Mouse (Mus musculus): ENCODE measurements around the gene Kdm5a. TPM values are rescaled to one million over a fixed set of nuclear protein-coding genes. Genes with fewer than 3 reads are reported as not detected.

Kdm5a gene
- total RNA-seq, 4 experiments from 2014 or later = 43.0 to 52.3 (median 44.3) TPM

DNA sequence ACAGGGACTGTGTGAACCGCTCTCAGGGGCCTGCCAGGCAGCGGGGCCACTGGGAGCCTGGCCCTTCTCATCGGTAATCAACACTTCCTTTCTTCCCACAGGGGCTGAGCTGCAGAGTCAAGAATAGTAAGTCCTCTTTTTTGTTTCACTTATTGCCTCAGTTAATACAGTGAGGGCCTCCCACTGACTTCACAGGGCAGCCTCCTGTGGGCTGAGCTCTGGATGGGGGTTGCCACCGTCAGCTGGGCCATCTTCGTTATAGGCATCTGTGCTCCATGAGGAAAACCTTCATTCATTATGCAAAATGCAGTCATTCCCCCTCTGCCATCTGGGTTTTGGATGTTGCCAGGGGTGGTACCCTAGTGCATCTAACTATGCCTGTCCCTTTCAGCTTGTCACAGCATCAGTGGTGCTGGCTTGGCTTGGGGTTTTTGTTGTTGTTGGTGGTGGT, 108.1 kb downstream of the Kdm5a start:
- DNase-seq (ENCODE audit: low spot score in 2 of 2) = no peak

DNA sequence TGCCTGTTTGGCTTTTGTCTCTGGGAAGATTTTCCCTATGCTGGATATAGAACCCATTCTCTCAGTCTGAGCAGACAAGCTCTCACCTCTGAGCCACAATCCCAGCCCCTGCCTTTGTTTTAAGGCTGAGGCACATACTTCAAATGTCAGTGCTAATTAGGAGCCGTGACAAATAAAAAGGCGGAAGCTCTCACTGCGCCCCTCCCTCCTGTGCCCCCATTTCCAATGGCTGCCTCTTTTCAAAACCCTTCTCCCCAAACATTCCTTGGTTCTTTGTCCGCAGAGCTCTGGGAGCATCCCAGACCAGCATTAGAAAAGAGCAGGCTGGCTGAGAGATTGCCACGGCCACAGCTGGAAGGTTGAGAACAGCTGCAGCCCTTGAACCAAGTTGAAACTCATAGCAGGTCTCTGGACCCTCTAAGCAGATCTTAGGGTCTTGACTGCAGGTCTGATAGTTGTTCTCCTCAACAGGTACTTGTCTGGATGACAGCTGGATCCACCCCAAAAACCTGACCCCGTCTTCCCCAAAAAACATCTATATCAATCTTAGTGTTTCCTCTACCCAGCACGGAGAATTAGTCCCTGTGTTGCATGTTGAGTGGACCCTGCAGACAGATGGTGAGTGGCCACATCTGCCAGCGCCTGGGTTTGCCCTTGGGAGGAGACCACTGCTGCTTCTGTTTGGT, 108.7 kb downstream of the Kdm5a start:
- no peak for DNase-seq (ENCODE audit: low spot score in 2 of 2)

DNA sequence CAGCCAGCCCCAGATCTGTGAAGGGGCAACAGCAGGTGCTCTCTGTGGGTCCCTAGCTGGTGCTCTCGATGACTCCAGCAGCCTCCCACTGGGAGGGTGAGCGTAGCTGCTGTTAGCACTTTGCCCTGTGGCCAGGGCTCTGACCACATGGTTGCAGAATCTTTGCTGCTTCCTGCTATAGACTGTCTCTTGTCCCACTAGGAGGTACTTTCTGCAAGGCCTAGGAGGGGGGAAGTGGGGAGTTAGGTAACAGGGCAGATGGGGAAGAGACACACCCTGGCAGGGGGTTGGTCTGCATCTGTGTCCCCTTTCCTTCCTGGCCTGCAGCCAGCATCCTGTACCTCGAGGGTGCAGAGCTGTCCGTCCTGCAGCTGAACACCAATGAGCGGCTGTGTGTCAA, 109.5 kb downstream of the Kdm5a start:
- no peak for DNase-seq (ENCODE audit: low spot score in 2 of 2)

DNA sequence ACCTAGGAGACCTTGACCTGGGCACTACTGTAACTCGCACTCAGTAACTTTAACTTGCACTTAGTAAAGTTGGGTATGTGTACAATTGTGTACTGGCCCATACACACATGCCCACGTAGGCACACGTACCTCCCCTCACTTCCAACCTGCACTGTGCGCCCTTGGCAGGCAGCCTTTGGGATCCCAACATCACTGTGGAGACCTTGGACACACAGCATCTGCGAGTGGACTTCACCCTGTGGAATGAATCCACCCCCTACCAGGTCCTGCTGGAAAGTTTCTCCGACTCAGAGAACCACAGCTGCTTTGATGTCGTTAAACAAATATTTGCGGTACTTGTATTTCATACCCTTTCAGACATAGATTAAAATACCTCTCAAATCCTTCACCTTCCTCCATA, 111.4 kb downstream of the Kdm5a start:
- no peak for DNase-seq (ENCODE audit: low spot score in 2 of 2)

DNA sequence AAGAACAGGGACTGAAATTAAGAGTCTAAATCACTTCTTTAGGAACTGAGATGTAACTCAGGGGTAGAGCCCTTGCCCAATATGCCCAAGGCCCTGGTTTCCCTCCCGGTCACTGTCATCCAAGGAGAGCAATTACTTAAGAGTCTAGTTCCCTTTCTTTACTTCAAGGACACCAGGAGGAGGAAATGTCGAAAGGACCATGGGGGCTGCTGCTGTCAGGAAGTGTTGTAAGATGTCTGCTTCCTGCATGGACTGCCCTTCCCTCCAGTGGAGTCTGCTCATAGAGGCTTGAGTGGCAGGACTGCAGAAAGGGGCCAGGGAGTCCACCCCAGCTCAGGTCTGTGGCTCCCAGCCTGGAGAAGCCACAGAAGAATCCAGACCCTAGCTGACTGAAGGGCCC, 115.4 kb downstream of the Kdm5a start:
- no peak for DNase-seq (ENCODE audit: low spot score in 2 of 2)

DNA sequence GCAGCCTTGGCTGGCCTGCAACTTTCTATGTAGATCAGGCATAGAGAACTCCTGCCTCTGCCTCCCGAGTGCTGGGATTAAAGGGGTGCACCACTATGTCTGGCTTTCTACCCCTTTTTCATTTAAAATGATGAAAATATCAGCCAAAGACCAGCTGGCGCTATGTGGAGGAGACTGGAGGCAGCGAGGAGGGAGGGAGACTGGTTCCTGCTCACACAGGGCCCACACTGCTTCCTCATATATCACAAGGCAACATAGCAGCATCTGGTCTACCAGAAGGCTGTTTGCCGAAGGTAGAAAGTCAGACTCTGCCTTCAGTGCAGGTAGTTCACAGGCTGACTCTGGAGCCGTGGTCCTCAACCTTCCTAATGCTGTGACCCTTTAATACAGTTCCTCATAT, 116.4 kb downstream of the Kdm5a start:
- DNase-seq (ENCODE audit: low spot score in 2 of 2) = peak in 1 of 2 experiments; percentile 62

DNA sequence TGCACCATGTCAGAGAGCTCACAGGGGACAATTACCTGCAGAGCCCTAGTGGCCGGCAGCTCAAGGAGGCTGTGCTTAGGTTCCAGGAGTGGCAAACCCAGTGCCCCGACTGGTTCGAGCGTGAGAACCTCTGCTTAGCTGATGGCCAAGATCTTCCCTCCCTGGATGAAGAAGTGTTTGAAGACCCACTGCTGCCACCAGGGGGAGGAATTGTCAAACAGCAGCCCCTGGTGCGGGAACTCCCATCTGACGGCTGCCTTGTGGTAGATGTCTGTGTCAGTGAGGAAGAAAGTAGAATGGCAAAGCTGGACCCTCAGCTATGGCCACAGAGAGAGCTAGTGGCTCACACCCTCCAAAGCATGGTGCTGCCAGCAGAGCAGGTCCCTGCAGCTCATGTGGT, 117.6 kb downstream of the Kdm5a start:
- DNase-seq (ENCODE audit: low spot score in 2 of 2) = no peak

DNA sequence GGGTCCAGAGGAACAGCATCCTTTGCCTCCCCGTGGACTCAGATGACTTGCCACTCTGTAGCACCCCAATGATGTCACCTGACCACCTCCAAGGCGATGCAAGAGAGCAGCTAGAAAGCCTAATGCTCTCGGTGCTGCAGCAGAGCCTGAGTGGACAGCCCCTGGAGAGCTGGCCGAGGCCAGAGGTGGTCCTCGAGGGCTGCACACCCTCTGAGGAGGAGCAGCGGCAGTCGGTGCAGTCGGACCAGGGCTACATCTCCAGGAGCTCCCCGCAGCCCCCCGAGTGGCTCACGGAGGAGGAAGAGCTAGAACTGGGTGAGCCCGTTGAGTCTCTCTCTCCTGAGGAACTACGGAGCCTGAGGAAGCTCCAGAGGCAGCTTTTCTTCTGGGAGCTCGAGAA, 118.1 kb downstream of the Kdm5a start:
- no peak for DNase-seq (ENCODE audit: low spot score in 2 of 2)

DNA sequence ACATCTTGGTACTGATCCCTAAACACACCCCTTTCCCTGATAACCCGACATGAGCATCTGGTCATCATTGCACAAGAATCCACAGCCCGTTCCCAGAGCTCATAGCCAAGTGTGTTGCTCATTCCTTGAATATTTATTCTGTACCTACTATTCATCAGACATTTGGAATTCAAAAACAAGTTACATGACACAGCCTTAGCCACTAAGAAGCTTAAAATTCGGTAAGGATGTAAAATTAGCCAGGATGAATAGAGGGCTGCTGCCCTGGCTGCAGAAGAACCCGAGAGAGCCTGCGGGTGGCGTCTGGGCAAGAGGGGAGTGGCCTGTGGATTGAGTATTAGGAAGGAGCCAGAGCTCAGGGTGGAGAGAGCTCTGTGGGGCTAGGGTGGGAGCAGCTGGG, 118.8 kb downstream of the Kdm5a start:
- no peak for DNase-seq (ENCODE audit: low spot score in 2 of 2)

DNA sequence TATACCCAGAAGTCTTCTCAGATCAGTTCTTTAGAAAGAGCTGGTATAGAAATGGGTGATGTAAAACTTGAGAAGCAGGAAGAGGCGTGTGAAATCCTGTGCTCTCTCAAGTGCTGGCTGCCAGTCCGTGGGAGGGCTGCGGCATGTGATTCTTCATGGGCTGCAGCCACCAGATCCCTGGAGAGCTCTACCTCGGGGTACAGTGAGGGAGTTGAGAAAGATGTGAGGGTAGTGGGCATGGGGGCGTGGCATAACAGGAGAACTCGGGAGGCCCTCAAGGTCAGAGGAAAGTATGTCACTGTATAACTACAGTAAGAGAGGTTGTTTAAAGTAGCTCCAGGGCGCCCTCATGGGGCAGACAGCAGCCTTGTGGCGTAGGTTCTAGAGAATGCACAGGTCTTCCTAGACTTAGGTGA, 119.3 kb downstream of the Kdm5a start:
- peak in 1 of 2 experiments; percentile 52 for DNase-seq (ENCODE audit: low spot score in 2 of 2)

DNA sequence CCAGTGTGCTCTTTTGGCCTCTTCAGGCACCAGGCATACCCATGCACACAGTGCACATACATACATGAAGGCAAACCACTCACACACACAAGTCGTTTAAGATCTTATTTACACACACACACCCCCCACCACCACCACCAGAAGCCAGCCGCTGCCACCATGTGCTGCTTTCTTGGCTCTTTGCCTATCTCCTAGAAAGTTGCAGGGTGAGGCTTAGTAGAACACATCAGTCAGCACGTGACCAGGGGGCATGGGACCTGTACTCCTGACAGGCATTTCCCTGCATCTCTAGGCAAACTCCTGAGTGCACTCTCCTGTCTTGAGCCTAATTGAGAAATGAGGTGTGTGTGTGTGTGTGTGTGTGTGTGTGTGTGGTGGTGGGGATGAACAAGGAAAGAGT, 121.1 kb downstream of the Kdm5a start:
- no peak for DNase-seq (ENCODE audit: low spot score in 2 of 2)

DNA sequence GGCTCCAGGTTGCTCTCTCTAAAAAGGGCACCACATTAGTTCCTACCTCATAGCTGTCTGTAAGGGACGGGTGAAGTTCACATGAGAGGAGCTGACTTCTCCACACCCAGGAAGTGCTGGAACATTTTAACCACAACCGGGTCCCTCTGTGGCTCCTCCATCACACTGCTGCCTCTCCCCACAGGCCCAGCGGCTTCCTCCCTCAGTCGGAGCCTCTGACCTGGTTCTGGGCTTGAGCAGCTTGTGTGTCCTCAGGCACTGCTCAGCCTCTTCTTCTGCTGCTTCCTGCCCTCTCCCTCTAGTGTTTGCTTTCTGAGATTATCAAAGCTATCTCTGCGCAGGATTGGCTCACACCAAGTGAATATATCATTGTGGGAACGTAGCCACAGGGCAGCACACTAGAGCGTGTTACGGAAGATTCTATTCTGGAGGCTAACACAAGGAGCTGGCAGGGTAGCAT, 122.2 kb downstream of the Kdm5a start:
- DNase-seq (ENCODE audit: low spot score in 2 of 2) = no peak

DNA sequence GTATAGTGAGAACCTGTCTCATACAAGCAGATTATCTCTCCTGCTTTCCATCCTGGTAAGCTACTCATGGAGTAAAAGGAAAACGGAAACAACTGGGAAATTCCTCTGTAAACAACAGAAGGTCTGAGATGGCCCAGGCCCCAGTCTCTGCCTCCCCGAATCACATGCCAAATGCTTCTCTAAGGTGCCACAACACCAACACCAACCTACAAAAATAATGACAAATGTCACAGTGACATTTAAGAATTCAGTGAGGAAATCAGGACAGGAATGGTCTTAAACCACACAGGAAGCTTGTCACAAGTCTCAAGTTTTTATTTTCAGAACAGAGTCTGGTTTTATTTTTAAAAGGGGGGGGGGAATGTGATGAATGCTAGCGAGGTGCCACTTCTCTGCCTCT, 124.7 kb downstream of the Kdm5a start:
- no peak for DNase-seq (ENCODE audit: low spot score in 2 of 2)

DNA sequence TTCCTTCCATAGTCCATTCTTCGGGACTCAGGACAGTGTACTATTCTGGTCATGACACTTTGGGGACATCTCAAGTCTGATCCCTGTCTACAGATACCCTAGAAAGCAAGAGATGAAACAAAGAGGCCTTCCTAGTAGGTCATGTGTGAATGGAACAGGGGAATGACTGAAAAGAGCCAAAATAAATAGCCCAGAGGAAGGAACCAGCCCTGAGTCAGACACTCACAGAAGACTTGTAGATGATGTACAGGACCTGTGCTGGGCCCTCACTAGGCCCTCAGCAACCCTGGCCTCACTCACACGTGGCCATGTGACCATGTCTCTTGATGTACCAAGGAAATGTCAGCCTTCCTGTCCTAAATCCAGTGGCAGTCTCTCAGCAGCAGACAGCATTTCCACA, 125.5 kb downstream of the Kdm5a start:
- DNase-seq (ENCODE audit: low spot score in 2 of 2) = no peak

DNA sequence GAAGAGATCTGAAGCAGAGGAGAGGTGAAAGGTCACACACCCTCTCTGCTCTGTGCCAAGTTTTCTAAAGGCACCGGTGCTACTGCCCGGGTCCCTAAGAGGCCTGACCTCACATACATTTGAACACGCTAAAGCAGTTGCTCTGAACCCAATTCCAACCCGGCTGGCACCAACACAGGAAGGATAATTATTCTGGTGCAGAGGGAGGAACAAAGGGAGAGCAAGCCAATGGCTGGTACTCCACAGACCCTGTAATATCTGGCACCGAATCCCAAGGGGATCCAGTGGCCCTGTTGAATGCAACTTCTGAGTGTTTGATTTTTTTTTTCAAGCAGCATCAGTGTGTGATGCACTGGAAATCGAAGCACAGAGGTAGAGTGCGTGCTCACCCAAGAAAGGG, 127.1 kb downstream of the Kdm5a start:
- no peak for DNase-seq (ENCODE audit: low spot score in 2 of 2)

DNA sequence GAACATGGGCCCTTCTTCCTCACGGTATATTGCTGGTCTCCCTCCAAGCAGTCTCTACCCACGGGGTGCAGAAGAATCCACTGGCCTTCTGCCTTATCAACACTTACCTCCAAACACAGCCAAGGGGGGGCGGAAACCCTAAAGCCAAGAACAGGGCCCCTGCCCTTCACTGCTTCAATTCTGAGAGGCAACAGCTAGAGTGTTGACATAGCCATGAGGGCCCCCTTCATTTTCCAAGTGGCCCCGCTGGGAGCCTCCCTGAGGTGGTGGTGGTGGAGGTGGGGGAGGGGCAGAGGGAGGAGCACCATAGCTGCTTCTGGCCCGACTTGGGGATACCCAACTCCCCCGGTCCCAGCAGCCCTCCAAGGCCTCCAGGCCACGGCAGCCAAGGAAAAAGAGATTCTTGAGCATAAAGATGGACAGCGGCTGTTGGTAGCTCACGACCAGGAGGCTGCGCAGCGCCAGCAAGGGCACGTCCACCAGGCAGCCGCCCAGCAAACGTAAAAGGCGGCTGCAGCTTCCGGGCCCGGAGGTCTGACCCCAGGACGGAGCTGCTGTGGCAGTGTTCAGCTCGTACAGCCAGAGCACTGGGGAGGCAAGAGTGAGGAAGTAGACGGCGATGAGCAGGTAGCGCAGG, 128.1 kb downstream of the Kdm5a start:
- no peak for DNase-seq (ENCODE audit: low spot score in 2 of 2)

DNA sequence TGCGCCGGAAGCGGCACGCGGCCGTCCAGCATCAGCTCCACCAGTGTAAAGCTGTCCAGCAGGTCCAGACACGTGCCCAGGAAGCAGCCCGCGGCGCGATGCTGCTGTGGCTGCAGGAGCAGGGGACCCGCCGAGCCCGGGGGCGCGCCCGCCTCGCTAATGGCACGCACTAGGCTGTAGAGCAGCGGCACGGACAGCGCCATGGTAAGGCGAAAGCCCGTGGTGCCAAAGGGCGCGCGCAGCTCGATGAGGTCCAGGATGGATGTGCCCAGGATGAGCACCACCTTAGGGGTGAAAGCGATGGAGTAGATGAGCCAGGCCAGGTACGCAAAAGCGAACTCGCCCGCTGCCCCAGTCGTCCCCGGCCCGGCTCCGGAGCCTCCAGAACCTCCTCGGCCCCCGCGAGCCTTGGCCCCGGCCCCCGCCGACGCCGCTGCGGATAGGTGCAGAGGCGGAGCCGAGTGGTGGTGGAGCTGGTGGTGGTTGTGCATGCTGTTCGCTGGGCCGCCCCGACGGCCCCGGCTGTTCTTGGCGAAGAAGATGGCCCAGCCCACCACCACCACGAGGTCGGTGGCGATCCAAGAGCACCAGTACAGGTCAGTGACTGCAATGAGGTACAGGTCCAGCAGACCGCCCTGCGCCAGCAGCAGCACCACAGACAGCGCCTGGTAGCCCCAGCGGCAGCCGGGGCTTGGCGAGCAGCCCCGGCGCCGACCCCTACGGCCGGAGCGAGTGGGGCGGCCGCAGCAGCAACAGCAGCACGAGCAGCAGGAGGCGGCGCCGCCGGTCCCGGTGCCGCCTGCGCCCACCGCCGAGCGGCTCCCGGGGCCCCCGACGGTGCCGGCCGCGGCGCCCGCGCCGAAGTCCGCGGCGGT, 128.8 kb downstream of the Kdm5a start:
- no peak for DNase-seq (ENCODE audit: low spot score in 2 of 2)

DNA sequence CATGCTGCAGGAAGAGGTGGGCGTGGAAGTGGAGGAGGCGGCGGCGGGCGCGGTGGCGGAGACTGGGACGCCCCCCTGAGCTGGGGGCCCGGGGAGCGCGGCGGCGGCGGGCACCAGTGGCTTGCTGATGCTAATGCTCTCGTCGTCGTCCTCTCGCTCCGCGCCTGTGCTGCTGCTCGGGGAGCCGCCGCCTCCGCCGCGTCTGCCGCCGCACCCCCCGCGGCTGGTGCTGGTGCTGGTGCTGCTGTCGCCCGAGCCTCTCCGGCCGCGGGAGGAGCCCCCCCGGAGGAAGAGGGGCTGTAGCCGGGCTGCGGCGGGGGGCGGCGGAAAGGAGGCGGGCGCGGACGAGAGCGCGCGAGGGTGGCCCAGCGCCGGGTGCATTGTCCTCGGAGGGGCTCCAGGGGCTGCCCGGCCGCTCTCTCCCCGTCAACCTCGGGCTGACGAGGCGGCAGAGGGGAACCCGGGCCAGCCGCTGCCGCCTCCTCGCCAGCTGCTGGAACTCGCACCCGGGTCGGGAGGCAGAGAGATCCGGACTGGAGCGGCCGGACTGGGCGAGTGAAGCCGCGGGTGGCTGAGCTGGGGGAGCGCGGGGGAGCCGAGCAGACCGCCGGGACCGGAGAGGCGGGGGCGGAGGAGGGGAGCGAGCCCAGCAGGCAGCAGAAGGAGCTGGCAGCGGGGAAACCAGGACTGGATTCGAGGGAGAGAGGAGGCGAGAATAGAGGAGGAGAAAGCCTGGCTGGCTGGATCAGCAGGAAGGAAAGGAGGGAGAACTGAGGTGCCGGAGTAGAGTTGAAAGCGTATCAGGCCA, 129.7 kb downstream of the Kdm5a start, which contains the start of gene Tmem121b:
Tmem121b (minus strand) TSS at position 434 of the 808 bp plus-strand sequence.
- peak; percentile 88 to 90 for DNase-seq (ENCODE audit: low spot score in 2 of 2)
